Mouse (Mus musculus): ENCODE data around the gene Chd4. TPM values are rescaled to one million over a fixed set of nuclear protein-coding genes. Genes with fewer than 3 reads are reported as not detected.

Gene Chd4
- polyA plus RNA-seq, 1 experiment: 133 TPM

DNA sequence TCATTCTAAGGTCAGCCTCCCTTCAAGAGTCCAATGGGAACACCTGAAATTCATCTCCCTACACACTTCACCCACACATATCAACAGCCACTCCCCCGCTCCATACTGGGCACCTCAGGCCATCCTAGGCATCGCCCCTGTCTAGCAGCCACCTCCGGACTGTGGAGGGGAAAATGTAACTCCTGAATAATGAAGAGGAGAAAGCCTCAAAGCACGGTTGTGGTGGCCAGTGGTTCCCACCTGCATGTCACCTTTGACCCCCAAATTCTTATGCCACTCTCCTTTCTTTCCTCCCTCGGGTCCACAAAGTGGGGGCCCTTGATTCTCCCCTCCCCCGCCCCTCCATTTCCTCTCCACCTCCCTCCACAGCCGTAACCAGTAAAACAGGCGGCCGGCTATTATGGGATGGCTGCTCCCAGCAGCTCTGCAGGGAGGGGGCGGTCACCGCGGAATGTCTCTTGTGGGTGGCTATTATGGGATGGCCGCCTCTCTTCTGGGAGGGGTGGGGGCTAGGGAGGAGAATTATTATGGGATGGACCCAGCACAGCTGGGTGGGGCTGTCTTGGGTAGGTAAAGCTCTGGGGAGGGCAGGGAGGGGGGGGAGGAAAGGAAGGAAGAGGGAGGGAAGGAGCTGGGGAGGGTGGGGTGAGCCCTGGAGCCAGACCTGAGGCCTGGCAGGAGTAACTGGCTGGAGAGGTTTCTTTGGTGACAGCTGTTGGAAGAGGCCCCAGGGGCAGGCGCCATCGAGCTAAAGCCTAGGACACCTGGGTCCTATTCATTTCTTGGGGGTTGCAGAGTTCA, 6.1 kb upstream of the Chd4 start:
- no peak overlapping the region for H3ac ChIP-seq (ENCODE audit: control insufficient read depth, insufficient read length)
- no peak overlapping the region for H3K4me3 ChIP-seq
- no peaks in the 10 kb centered on the region for H3K36me3 ChIP-seq (ENCODE audit: control insufficient read depth, insufficient read depth)
- peak overlapping the region; percentile 80 for H3K4me2 ChIP-seq (ENCODE audit: low read depth)
- H3K27me3 ChIP-seq (ENCODE audit: control insufficient read depth, insufficient read depth, insufficient read length): no peaks in the 10 kb centered on the region
- TF ChIP-seq MYOG (IDR thresholded peaks at IDR 0.05; ENCODE audit: control insufficient read depth in 1 of 3, insufficient read depth in 1 of 3, insufficient read length in 2 of 3, low read depth in 2 of 3) (peak in 1 of 3 experiments; percentile 30), POLR2AphosphoS2 (IDR thresholded peaks at IDR 0.05; ENCODE audit: insufficient read length, low read depth) (no peak), MYOD1 (IDR thresholded peaks at IDR 0.05; ENCODE audit: control insufficient read depth in 1 of 3, insufficient read length in 2 of 3, low read depth in 2 of 3) (peak in 1 of 3 experiments; percentile 9), USF1 (IDR thresholded peaks at IDR 0.05; ENCODE audit: low read depth) (no peak)
- H3K79me2 ChIP-seq (ENCODE audit: control insufficient read depth, insufficient read depth): no peaks in the 10 kb centered on the region

DNA sequence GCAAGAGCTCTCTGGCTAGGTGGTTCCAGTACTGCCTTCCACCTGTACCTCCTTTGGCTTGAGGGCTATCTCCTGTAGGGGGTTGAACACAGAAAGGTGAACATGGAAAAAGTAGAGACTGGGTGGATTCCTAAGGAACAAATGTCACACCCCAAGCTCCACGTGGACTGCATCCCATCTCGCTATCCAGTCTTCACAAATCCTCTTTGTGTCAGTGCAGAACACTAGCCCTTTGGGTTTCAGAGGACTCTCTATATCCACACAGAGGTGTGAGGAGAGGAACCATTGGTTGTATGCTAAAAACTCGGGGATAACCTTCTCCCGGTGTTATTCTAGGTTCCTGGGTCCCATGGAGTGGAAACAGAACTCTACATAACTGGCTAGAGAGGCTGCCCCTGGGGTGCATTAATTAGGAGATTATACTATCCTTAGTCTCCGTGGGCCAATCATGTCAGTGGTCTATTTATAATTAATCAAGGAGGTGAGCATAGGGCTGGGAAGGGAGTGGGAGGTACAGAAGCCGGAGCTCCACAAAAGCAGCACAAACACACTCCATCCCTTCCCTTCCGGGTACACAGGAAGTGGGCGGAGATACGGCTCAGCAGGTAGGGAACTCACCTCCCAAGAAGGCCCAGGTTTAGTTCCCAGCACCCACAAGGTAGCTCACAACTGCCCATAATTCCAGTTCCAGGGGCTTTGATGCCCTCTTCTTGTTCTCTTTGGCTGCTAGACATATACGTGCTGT, 5.3 kb upstream of the Chd4 start:
- no peak overlapping the region for H3ac ChIP-seq (ENCODE audit: control insufficient read depth, insufficient read length)
- TF ChIP-seq E2F4 (IDR thresholded peaks at IDR 0.05; ENCODE audit: insufficient read depth): no peak
- H3K36me3 ChIP-seq (ENCODE audit: control insufficient read depth, insufficient read depth): no peaks in the 10 kb centered on the region
- no peaks in the 10 kb centered on the region for H3K79me2 ChIP-seq (ENCODE audit: control insufficient read depth, insufficient read depth)
- peak overlapping the region; percentile 80 for H3K4me2 ChIP-seq (ENCODE audit: low read depth)
- no peak overlapping the region for H3K4me3 ChIP-seq
- H3K27me3 ChIP-seq (ENCODE audit: control insufficient read depth, insufficient read depth, insufficient read length): no peaks in the 10 kb centered on the region

DNA sequence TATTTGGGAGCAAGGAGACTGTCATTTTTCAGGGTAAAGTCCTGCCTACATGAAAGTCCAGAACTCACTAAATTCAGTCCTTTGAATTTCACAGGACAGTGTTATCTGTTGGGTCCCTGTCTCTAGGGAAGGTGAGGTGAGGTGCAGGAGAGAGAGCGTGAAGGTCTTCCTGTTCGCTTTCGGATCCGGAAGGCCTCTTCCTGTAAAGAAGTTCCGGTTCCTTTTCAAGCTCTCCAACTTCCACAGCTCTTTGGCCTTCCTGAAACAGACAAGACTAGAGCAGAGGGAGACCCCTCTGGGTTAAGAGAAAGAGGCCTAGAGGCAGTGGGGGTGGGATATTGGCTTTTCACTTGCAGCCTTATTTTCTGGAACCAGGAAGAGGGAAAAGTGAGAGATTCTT, 3.4 kb upstream of the Chd4 start:
- Histone ChIP-seq H3K4me2 (ENCODE audit: low read depth) (no peak overlapping the region), H3K79me2 (ENCODE audit: control insufficient read depth, insufficient read depth) (peaks cover 6% of the 10 kb centered on the region), H3K36me3 (ENCODE audit: control insufficient read depth, insufficient read depth) (no peaks in the 10 kb centered on the region), H3ac (ENCODE audit: control insufficient read depth, insufficient read length) (no peak overlapping the region), H3K4me3 (no peak overlapping the region), H3K27me3 (ENCODE audit: control insufficient read depth, insufficient read depth, insufficient read length) (no peaks in the 10 kb centered on the region)
- no peak for TF ChIP-seq SRF (IDR thresholded peaks at IDR 0.05; ENCODE audit: control insufficient read depth, insufficient read length, low read depth)
- no peak for TF ChIP-seq E2F4 (IDR thresholded peaks at IDR 0.05; ENCODE audit: insufficient read depth)
- no peak for TF ChIP-seq MYOG (IDR thresholded peaks at IDR 0.05; ENCODE audit: control insufficient read depth in 1 of 3, insufficient read depth in 1 of 3, insufficient read length in 2 of 3, low read depth in 2 of 3)
- TF ChIP-seq TCF3 (IDR thresholded peaks at IDR 0.05; ENCODE audit: insufficient read length, low read depth): no peak
- TF ChIP-seq REST (IDR thresholded peaks at IDR 0.05; ENCODE audit: insufficient read depth, insufficient read length): no peak
- no peak for TF ChIP-seq MAX (IDR thresholded peaks at IDR 0.05; ENCODE audit: low read depth)
- TF ChIP-seq POLR2AphosphoS2 (IDR thresholded peaks at IDR 0.05; ENCODE audit: insufficient read length, low read depth): no peak
- no peak for TF ChIP-seq CEBPB (IDR thresholded peaks at IDR 0.05; ENCODE audit: insufficient read depth, poor library complexity, severe bottlenecking)
- no peak for TF ChIP-seq POLR2A (IDR thresholded peaks at IDR 0.05; ENCODE audit: insufficient read length, low read depth)
- TF ChIP-seq USF1 (IDR thresholded peaks at IDR 0.05; ENCODE audit: low read depth): no peak
- no peak for TF ChIP-seq MYOD1 (IDR thresholded peaks at IDR 0.05; ENCODE audit: control insufficient read depth in 1 of 3, insufficient read length in 2 of 3, low read depth in 2 of 3)
- no peak for TF ChIP-seq TCF12 (IDR thresholded peaks at IDR 0.05; ENCODE audit: insufficient read depth, poor library complexity, severe bottlenecking)

DNA sequence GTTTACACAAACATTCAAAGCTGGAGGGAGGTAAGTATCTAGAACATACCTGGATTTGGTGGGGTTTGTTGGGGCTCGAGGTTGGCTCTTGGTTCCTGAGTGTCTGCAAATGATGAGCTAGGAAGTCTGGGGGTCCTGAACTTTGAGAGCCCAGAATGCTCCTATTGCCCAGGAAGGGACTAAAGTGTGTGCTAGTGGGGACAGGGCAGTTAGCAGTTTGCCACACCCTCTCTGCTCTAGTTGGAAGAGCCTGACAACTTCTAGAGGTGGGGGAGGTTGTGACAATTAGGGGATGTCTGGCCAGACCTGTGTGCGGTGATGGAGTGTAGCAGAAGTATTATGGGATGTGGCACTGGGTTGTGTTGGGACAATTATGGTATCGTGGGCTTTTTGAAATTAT, 938 bp upstream of the Chd4 start:
- TF ChIP-seq E2F4 (IDR thresholded peaks at IDR 0.05; ENCODE audit: insufficient read depth) (no peak), MYOD1 (IDR thresholded peaks at IDR 0.05; ENCODE audit: control insufficient read depth in 1 of 3, insufficient read length in 2 of 3, low read depth in 2 of 3) (no peak), SRF (IDR thresholded peaks at IDR 0.05; ENCODE audit: control insufficient read depth, insufficient read length, low read depth) (no peak), USF1 (IDR thresholded peaks at IDR 0.05; ENCODE audit: low read depth) (no peak), MYOG (IDR thresholded peaks at IDR 0.05; ENCODE audit: control insufficient read depth in 1 of 3, insufficient read depth in 1 of 3, insufficient read length in 2 of 3, low read depth in 2 of 3) (no peak), REST (IDR thresholded peaks at IDR 0.05; ENCODE audit: insufficient read depth, insufficient read length) (no peak), CEBPB (IDR thresholded peaks at IDR 0.05; ENCODE audit: insufficient read depth, poor library complexity, severe bottlenecking) (no peak), TCF3 (IDR thresholded peaks at IDR 0.05; ENCODE audit: insufficient read length, low read depth) (no peak), POLR2A (IDR thresholded peaks at IDR 0.05; ENCODE audit: insufficient read length, low read depth) (no peak), MAX (IDR thresholded peaks at IDR 0.05; ENCODE audit: low read depth) (no peak), TCF12 (IDR thresholded peaks at IDR 0.05; ENCODE audit: insufficient read depth, poor library complexity, severe bottlenecking) (no peak)
- H3K27me3 ChIP-seq (ENCODE audit: control insufficient read depth, insufficient read depth, insufficient read length): no peaks in the 10 kb centered on the region
- H3K4me3 ChIP-seq: no peak overlapping the region
- H3K4me2 ChIP-seq (ENCODE audit: low read depth): peak overlapping the region; percentile 35
- H3ac ChIP-seq (ENCODE audit: control insufficient read depth, insufficient read length): no peak overlapping the region
- H3K36me3 ChIP-seq (ENCODE audit: control insufficient read depth, insufficient read depth): no peaks in the 10 kb centered on the region
- peaks cover 31% of the 10 kb centered on the region for H3K79me2 ChIP-seq (ENCODE audit: control insufficient read depth, insufficient read depth)

DNA sequence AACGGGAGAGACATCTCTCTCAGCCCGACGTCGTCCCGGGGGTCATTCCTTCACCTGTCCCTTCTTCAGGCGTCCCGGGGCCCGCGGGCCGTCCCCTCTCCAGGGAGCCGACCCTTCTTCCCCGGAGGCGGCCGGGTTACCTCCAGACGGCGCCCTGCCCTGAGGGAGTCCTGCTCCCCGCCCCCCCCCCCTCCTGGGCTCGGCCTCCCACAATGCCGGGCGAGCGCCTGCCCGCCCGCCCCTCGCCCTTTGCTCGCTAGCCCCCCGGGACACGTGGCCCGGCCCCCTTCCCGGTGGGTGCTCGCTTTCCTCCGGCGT, 457 bp downstream of the Chd4 start:
- Histone ChIP-seq H3K4me2 (ENCODE audit: low read depth) (peak overlapping the region; percentile 48), H3K79me2 (ENCODE audit: control insufficient read depth, insufficient read depth) (peaks cover 44% of the 10 kb centered on the region), H3ac (ENCODE audit: control insufficient read depth, insufficient read length) (peak overlapping the region; percentile 90), H3K27me3 (ENCODE audit: control insufficient read depth, insufficient read depth, insufficient read length) (no peaks in the 10 kb centered on the region), H3K4me3 (peak overlapping the region; percentile 100), H3K36me3 (ENCODE audit: control insufficient read depth, insufficient read depth) (peaks cover 11% of the 10 kb centered on the region)
- TF ChIP-seq POLR2AphosphoS2 (IDR thresholded peaks at IDR 0.05; ENCODE audit: insufficient read length, low read depth): no peak
